Mouse (Mus musculus): ENCODE data around the gene Dstyk. TPM values are rescaled to one million over a fixed set of nuclear protein-coding genes. Genes with fewer than 3 reads are reported as not detected.

The Dstyk gene
- polyA plus RNA-seq, 1 experiment = 4.6 TPM

DNA sequence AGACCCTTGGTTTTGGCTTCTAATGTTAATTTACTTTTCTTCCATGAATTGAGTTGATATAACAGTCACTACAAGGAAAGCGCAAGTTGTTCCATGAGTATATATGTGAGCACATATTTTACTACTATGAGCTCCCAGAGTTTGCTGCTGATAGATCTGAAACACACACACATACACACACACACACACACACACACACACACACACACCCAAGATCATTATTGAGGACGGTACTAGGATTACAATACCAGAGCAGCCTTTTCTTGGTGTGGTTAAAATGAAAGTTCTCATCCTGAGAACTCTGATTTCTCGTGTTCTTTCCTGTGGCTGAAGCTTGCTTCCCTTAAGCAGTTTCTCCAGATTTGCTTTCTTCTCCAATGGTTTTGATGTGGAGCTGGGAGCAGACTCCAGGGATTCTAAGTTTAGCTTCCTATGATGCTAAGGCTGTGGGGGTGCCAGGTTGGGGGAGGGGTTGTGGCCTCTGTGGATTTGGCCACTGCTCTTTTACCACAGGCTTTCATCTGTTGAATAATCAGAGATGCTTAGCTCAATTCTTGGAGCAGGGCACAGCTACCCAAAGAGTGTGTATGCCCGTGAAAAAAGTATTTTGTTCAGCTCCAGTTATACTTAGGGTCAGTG is 19.1 kb downstream of the Dstyk start:
- TF ChIP-seq CTCF (IDR thresholded peaks at IDR 0.05; ENCODE audit: extremely low read depth, insufficient read depth, insufficient read length, insufficient replicate concordance) = no peak
- TF ChIP-seq POLR2A (IDR thresholded peaks at IDR 0.05; ENCODE audit: low read depth, low read length) = no peak
- H3K27me3 ChIP-seq (ENCODE audit: control insufficient read depth, insufficient read depth, low read length) = no peaks in the 10 kb centered on the region
- H3K36me3 ChIP-seq (ENCODE audit: control insufficient read depth, insufficient read depth, low read length) = peaks cover 4% of the 10 kb centered on the region; the same call in 1 of the 2 replicates
- no peak overlapping the region for H3K4me3 ChIP-seq (ENCODE audit: extremely low read depth, insufficient read depth, insufficient read length)
- no peak overlapping the region for H3K27ac ChIP-seq (ENCODE audit: insufficient read depth, low read length)
- peaks cover 2% of the 10 kb centered on the region; the same call in 1 of the 2 replicates for H3K4me1 ChIP-seq (ENCODE audit: control insufficient read depth, insufficient read depth, insufficient read length)
- 46% methylated on average over 4 of the region's 4 CpGs for whole genome bisulfite sequencing
- DNase-seq (ENCODE audit: low read depth in 1 of 2, low spot score in 2 of 2) = no peak

DNA sequence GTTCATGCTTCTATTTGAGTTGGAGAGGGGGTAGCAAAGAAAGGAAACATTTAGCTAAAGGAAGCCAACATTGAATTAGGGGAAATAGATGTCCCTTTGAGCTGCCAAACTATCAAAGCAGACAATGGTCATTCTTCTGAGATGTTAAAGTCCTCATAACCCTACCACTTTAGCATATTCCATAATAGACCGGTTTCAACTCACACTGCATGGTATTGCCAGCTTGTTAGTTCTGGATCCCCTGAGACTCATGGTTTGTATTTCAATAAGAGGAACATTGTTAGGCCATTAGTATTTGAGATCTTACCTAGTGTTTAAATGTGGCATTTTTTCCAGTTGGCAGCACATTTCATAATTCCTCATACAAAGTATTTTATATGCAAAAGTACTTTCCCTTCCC is 19.6 kb downstream of the Dstyk start:
- no peak for DNase-seq (ENCODE audit: low read depth in 1 of 2, low spot score in 2 of 2)
- peaks cover 2% of the 10 kb centered on the region; the same call in 1 of the 2 replicates for H3K4me1 ChIP-seq (ENCODE audit: control insufficient read depth, insufficient read depth, insufficient read length)
- H3K27me3 ChIP-seq (ENCODE audit: control insufficient read depth, insufficient read depth, low read length) = no peaks in the 10 kb centered on the region
- H3K27ac ChIP-seq (ENCODE audit: insufficient read depth, low read length) = no peak overlapping the region
- peaks cover 5% of the 10 kb centered on the region for H3K36me3 ChIP-seq (ENCODE audit: control insufficient read depth, insufficient read depth, low read length)
- 37% methylated on average over 1 of the region's 1 CpGs for WGBS
- TF ChIP-seq POLR2A (IDR thresholded peaks at IDR 0.05; ENCODE audit: low read depth, low read length) = no peak
- TF ChIP-seq CTCF (IDR thresholded peaks at IDR 0.05; ENCODE audit: extremely low read depth, insufficient read depth, insufficient read length, insufficient replicate concordance) = no peak
- H3K4me3 ChIP-seq (ENCODE audit: extremely low read depth, insufficient read depth, insufficient read length) = no peak overlapping the region

GRCm38 (mm10) chr1:132437389-132437788 is 20.0 kb downstream of the Dstyk start:
- Histone ChIP-seq H3K4me3 (ENCODE audit: extremely low read depth, insufficient read depth, insufficient read length) (no peak overlapping the region), H3K27me3 (ENCODE audit: control insufficient read depth, insufficient read depth, low read length) (no peaks in the 10 kb centered on the region), H3K27ac (ENCODE audit: insufficient read depth, low read length) (no peak overlapping the region), H3K4me1 (ENCODE audit: control insufficient read depth, insufficient read depth, insufficient read length) (peaks cover 2% of the 10 kb centered on the region; the same call in 1 of the 2 replicates), H3K36me3 (ENCODE audit: control insufficient read depth, insufficient read depth, low read length) (peaks cover 7% of the 10 kb centered on the region)
- 27% methylated on average over 5 of the region's 5 CpGs for whole genome bisulfite sequencing
- DNase-seq (ENCODE audit: low read depth in 1 of 2, low spot score in 2 of 2) = no peak
- no peak for TF ChIP-seq CTCF (IDR thresholded peaks at IDR 0.05; ENCODE audit: extremely low read depth, insufficient read depth, insufficient read length, insufficient replicate concordance)
- TF ChIP-seq POLR2A (IDR thresholded peaks at IDR 0.05; ENCODE audit: low read depth, low read length) = no peak

DNA sequence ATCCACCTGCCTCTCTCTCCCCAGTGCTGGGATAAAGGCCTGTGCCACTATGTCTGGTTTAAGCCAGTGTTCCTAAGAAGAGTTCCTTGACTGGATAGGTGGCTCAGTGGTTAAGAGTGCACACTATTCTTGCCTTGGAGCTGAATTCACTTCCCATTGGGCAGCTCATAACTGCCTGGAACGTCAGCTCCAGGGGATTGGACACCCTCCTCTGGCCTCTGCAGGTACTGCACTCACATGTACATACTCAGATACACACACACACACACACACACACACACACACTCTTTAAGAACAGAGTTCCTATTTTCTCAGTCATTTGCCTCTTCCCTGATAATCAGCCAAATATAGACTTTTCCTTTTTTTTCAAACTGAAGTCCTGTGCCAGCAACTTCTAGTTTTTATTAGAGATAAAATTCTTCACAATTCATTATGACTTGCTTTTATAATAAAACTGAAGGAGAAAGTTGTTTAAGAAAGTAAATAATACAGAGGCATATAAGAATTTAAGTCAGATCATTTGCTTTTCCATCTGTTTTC is 23.6 kb downstream of the Dstyk start:
- no peak for DNase-seq (ENCODE audit: low read depth in 1 of 2, low spot score in 2 of 2)
- 91% methylated on average over 1 of the region's 1 CpGs for WGBS
- H3K27me3 ChIP-seq (ENCODE audit: control insufficient read depth, insufficient read depth, low read length) = no peaks in the 10 kb centered on the region
- TF ChIP-seq POLR2A (IDR thresholded peaks at IDR 0.05; ENCODE audit: low read depth, low read length) (no peak), CTCF (IDR thresholded peaks at IDR 0.05; ENCODE audit: extremely low read depth, insufficient read depth, insufficient read length, insufficient replicate concordance) (no peak)
- H3K4me3 ChIP-seq (ENCODE audit: extremely low read depth, insufficient read depth, insufficient read length) = no peak overlapping the region
- no peak overlapping the region for H3K27ac ChIP-seq (ENCODE audit: insufficient read depth, low read length)
- H3K4me1 ChIP-seq (ENCODE audit: control insufficient read depth, insufficient read depth, insufficient read length) = peaks cover 2% of the 10 kb centered on the region; the same call in 1 of the 2 replicates
- H3K36me3 ChIP-seq (ENCODE audit: control insufficient read depth, insufficient read depth, low read length) = peaks cover 7% of the 10 kb centered on the region

- Histone ChIP-seq H3K4me3 (ENCODE audit: extremely low read depth, insufficient read depth, insufficient read length) (no peak overlapping the region), H3K4me1 (ENCODE audit: control insufficient read depth, insufficient read depth, insufficient read length) (no peaks in the 10 kb centered on the region), H3K36me3 (ENCODE audit: control insufficient read depth, insufficient read depth, low read length) (peaks cover 5% of the 10 kb centered on the region; the same call in 1 of the 2 replicates), H3K27me3 (ENCODE audit: control insufficient read depth, insufficient read depth, low read length) (no peaks in the 10 kb centered on the region), H3K27ac (ENCODE audit: insufficient read depth, low read length) (no peak overlapping the region)
- TF ChIP-seq CTCF (IDR thresholded peaks at IDR 0.05; ENCODE audit: extremely low read depth, insufficient read depth, insufficient read length, insufficient replicate concordance) (no peak), POLR2A (IDR thresholded peaks at IDR 0.05; ENCODE audit: low read depth, low read length) (no peak)
- WGBS = 77% methylated on average over 7 of the region's 7 CpGs
- no peak for DNase-seq (ENCODE audit: low read depth in 1 of 2, low spot score in 2 of 2)
Observed at GRCm38 (mm10) chr1:132449742-132450141, 32.4 kb downstream of the Dstyk start.

DNA sequence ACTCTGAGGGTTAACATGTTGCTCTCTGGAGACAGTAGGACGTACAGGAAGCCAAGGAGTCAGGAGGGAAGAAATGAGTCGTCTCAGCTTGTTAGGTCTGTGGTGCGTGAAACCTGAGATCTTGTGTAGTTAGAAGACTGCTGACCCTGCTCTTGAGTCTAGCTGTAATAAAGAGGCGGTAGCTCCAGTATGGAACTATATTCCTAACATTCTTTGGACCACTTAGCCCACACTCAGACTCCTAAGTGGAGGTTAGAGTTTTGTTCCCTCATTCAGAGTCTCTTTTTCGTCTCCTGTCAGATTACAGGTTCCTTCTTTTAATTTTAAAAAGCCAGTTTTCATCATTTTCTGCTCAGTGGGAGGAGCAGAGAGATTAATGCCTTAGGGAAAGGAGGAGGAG is 47.3 kb downstream of the Dstyk start:
- H3K27ac ChIP-seq (ENCODE audit: insufficient read depth, low read length) = no peak overlapping the region
- no peak for DNase-seq (ENCODE audit: low read depth in 1 of 2, low spot score in 2 of 2)
- TF ChIP-seq CTCF (IDR thresholded peaks at IDR 0.05; ENCODE audit: extremely low read depth, insufficient read depth, insufficient read length, insufficient replicate concordance) (no peak), POLR2A (IDR thresholded peaks at IDR 0.05; ENCODE audit: low read depth, low read length) (no peak)
- H3K36me3 ChIP-seq (ENCODE audit: control insufficient read depth, insufficient read depth, low read length) = peaks cover 14% of the 10 kb centered on the region
- 78% methylated on average over 5 of the region's 5 CpGs for WGBS
- H3K27me3 ChIP-seq (ENCODE audit: control insufficient read depth, insufficient read depth, low read length) = no peaks in the 10 kb centered on the region
- no peaks in the 10 kb centered on the region for H3K4me1 ChIP-seq (ENCODE audit: control insufficient read depth, insufficient read depth, insufficient read length)
- H3K4me3 ChIP-seq (ENCODE audit: extremely low read depth, insufficient read depth, insufficient read length) = no peak overlapping the region

DNA sequence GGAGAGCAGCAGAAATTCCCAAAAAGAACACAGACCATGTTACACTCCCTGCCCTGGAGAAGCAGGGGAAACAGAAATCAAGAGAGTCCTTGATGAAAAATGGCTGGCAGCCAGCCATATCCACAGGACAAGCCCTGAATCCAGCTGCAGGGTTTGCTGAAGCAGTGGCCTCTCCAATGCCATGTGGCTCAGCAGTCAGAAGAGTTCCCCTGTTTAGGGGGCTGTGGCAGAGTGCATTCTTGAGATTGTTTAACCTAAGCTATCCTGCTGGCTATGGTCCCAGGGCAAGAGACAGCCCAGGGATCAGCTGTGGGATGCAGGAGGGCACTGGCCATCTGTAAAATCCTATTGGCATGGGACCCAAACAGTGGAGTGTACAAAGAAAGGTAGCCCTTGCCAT is 51.6 kb downstream of the Dstyk start:
- no peak overlapping the region for H3K4me3 ChIP-seq (ENCODE audit: extremely low read depth, insufficient read depth, insufficient read length)
- no peak for DNase-seq (ENCODE audit: low read depth in 1 of 2, low spot score in 2 of 2)
- H3K27ac ChIP-seq (ENCODE audit: insufficient read depth, low read length) = no peak overlapping the region
- peaks cover 7% of the 10 kb centered on the region for H3K36me3 ChIP-seq (ENCODE audit: control insufficient read depth, insufficient read depth, low read length)
- no peak for TF ChIP-seq CTCF (IDR thresholded peaks at IDR 0.05; ENCODE audit: extremely low read depth, insufficient read depth, insufficient read length, insufficient replicate concordance)
- TF ChIP-seq POLR2A (IDR thresholded peaks at IDR 0.05; ENCODE audit: low read depth, low read length) = no peak
- no peaks in the 10 kb centered on the region for H3K27me3 ChIP-seq (ENCODE audit: control insufficient read depth, insufficient read depth, low read length)
- no peaks in the 10 kb centered on the region for H3K4me1 ChIP-seq (ENCODE audit: control insufficient read depth, insufficient read depth, insufficient read length)

Data from spleen, adult 2 months (tissue).